Mouse (Mus musculus) layer of hippocampus, postnatal 10 days (tissue): Measurements from ENCODE around the gene Fam69a. TPM values are rescaled to one million over a fixed set of nuclear protein-coding genes. Genes with fewer than 3 reads are reported as not detected.

Experiments
- DNase-seq, 2 experiments: peaks; one replicate each; pipeline ENCODE4 v3.0.0; 2021; ENCODE audit warnings: low spot score in 2 of 2
- total RNA-seq, 2 experiments: library from RNA; stranded (reverse); gene quantifications; 2 replicates each; pipeline ENCODE4 v1.2.3; 2021

The Fam69a gene
- total RNA-seq, 2 experiments from 2014 or later = 55.2 to 60.1 TPM

GRCm38 (mm10) chr5:107863971-107864370 lies 122.9 kb downstream of the Fam69a start:
- DNase-seq = no peak

- DNase-seq = no peak
Measured at GRCm38 (mm10) chr5:107858963-107859362, 127.9 kb downstream of the Fam69a start.

Other genes with a start within 250 kb of the Fam69a start
- not detected for gene Ube2d2b, start 157.0 kb downstream of the Fam69a start, total RNA-seq
- gene Evi5, start 112.0 kb downstream of the Fam69a start, total RNA-seq = 10 to 100 TPM; 72.6 to 79.7 TPM
- 100 to 1,000 TPM; 133 to 138 TPM for gene Rpl5, start 86.6 kb downstream of the Fam69a start, total RNA-seq
- 10 to 100 TPM; 53.2 to 61.3 TPM for gene Mtf2, start 78.6 kb upstream of the Fam69a start, total RNA-seq
- gene Tmed5, start 145.5 kb upstream of the Fam69a start, total RNA-seq = 10 to 100 TPM; 23.0 to 23.9 TPM
- 1 to 10 TPM; 1.7 to 2.0 TPM for gene Ccdc18, start 145.8 kb upstream of the Fam69a start, total RNA-seq